Mouse (Mus musculus) inflammation-experienced regulatory T-cells, adult 6 months (primary cell): ENCODE results near the gene Slc45a1. TPM values are rescaled to one million over a fixed set of nuclear protein-coding genes. Genes with fewer than 3 reads are reported as not detected.

ENCODE experiments used
- polyA plus RNA-seq, 3 experiments: library from polyadenylated mRNA; unstranded; fragments of 100-300 nt; shearing (Covaris generic); gene quantifications; one replicate each; pipeline ENCODE4 v1.2.1; 2017

The Slc45a1 gene
- polyA plus RNA-seq, 3 experiments from 2014 or later = 0.15 TPM; not detected in 2

Other genes starting within 250 kb of the Slc45a1 start
- 1 to 10 TPM; 3.2 to 4.5 (median 3.6) TPM for gene Errfi1, start 201.7 kb upstream of the Slc45a1 start, polyA plus RNA-seq